Mouse (Mus musculus): Measurements from ENCODE around the gene Btnl6. TPM values are rescaled to one million over a fixed set of nuclear protein-coding genes. Genes with fewer than 3 reads are reported as not detected.
"Not testable (repeated sequence)": the region's sequence is repeated elsewhere in the genome, so short reads cannot be mapped to it uniquely, and the experiment has no call there.

Gene Btnl6
- polyA plus RNA-seq, 1 experiment from 2014 or later = not detected

DNA sequence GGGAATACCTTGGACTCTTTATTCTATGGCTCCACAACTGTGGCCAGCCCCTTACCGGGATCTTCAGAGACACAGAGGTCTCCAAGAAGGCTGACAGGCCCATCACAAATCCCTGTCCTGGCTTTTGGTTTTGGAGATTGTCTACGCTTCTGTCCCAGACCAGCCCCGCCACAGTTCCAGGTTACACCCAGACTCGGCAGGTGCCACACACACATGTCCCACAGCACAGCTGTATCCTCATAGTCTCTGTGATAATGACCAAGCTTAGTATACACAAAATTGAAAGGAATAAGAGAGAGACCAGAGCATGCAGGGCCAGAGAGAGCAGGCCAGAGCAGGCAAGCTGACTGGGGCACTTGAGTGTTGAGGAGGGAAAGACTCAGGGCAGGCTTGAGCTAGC lies 643 bp upstream of the Btnl6 start:
- H3K27me3 ChIP-seq (ENCODE audit: control insufficient read depth, insufficient read depth, low read depth, low read length) = no peaks in the 10 kb centered on the region
- H3K4me1 ChIP-seq (replicated peaks; ENCODE audit: control insufficient read depth, insufficient read depth, low read length) = no peaks in the 10 kb centered on the region
- WGBS = 90% methylated on average over 4 of the region's 4 CpGs
- no peak overlapping the region for H3K9ac ChIP-seq (ENCODE audit: low read length)
- no peak overlapping the region for H3K27ac ChIP-seq (ENCODE audit: low read length)
- H3K4me3 ChIP-seq (ENCODE audit: low read length) = no peak overlapping the region
- no peak for ATAC-seq (ENCODE audit: low read depth)
- no peaks in the 10 kb centered on the region for H3K36me3 ChIP-seq (ENCODE audit: control insufficient read depth, insufficient read depth, low read length)
- no peak overlapping the region for H3K4me2 ChIP-seq (ENCODE audit: low read depth, low read length)
- H3K9me3 ChIP-seq (ENCODE audit: control insufficient read depth, low read length) = no peaks in the 10 kb centered on the region

DNA sequence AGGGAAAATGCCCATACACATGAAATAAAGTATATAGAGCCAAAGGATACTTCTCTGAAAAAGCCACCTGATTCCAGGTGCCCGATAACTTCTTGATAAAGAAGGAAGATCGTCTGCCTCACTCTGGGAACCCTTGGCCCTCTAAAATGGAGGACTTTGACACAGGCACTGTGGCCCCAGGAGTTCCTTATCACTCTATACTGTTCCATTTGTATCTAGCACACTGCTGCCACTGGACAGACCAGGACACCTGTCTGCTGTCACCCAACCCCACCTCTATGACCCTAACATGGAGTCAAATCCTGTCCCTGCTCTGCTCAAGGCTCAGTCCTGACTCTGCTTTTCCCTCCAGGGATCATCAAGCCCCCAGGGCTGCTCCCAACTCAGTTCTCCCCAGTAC lies 638 bp downstream of the Btnl6 start:
- no peaks in the 10 kb centered on the region for H3K4me1 ChIP-seq (replicated peaks; ENCODE audit: control insufficient read depth, insufficient read depth, low read length)
- H3K27me3 ChIP-seq (ENCODE audit: control insufficient read depth, insufficient read depth, low read depth, low read length) = no peaks in the 10 kb centered on the region
- H3K9ac ChIP-seq (ENCODE audit: low read length) = no peak overlapping the region
- no peak for ATAC-seq (ENCODE audit: low read depth)
- WGBS = 64% methylated on average over 2 of the region's 2 CpGs
- no peak overlapping the region for H3K4me3 ChIP-seq (ENCODE audit: low read length)
- H3K4me2 ChIP-seq (ENCODE audit: low read depth, low read length) = no peak overlapping the region
- H3K36me3 ChIP-seq (ENCODE audit: control insufficient read depth, insufficient read depth, low read length) = no peaks in the 10 kb centered on the region
- no peak overlapping the region for H3K27ac ChIP-seq (ENCODE audit: low read length)
- no peaks in the 10 kb centered on the region for H3K9me3 ChIP-seq (ENCODE audit: control insufficient read depth, low read length)

DNA sequence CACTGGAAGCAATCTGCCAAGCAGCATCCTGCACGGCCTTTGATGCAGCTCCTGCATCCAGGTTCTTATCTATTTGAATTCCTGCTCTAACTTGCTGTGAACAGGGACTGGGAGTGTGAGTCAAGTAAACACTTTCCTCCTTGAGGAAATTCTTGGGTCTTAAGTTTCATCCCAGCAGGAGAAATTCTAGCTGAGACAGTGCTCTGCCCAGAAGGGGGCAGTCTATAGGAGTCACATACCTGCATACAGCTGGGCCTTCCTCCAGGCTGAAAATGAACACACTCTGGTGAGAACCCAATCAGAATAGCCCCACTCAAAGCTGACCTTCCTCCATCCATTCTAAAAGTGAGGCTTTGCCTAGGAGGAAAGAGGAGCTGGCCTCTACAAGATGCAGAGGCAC lies 5.4 kb downstream of the Btnl6 start:
- not testable (repeated sequence) for H3K9me3 ChIP-seq (ENCODE audit: control insufficient read depth, low read length); H3K36me3 ChIP-seq (ENCODE audit: control insufficient read depth, insufficient read depth, low read length); H3K4me2 ChIP-seq (ENCODE audit: low read depth, low read length); ATAC-seq (ENCODE audit: low read depth); H3K27ac ChIP-seq (ENCODE audit: low read length); H3K9ac ChIP-seq (ENCODE audit: low read length); H3K4me3 ChIP-seq (ENCODE audit: low read length); H3K27me3 ChIP-seq (ENCODE audit: control insufficient read depth, insufficient read depth, low read depth, low read length); H3K4me1 ChIP-seq (replicated peaks; ENCODE audit: control insufficient read depth, insufficient read depth, low read length)
- 18% methylated on average over 1 of the region's 1 CpGs for WGBS

DNA sequence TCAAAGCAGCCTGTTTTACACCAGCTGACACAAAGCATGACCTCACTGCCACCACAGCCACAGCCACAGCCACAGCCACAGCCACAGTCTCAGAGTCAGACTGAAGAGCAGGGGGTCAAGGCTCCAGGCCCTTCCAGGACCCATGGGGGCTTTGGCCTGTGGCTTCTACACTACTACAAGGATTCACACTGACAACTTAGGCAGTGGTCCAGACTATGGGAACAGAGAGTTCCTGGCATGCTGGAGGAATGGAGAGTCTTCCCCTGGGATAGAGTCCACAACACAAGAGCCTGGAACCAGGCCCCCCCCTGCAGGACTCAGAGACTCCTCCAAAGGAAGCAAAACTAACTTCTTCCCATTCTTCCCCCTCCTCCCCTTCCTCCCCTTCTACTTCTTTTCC lies 9.6 kb downstream of the Btnl6 start:
- Histone ChIP-seq H3K9me3 (ENCODE audit: control insufficient read depth, low read length) (no peaks in the 10 kb centered on the region), H3K4me3 (ENCODE audit: low read length) (no peak overlapping the region), H3K4me2 (ENCODE audit: low read depth, low read length) (no peak overlapping the region), H3K27me3 (ENCODE audit: control insufficient read depth, insufficient read depth, low read depth, low read length) (no peaks in the 10 kb centered on the region), H3K4me1 (replicated peaks; ENCODE audit: control insufficient read depth, insufficient read depth, low read length) (no peaks in the 10 kb centered on the region), H3K27ac (ENCODE audit: low read length) (no peak overlapping the region), H3K36me3 (ENCODE audit: control insufficient read depth, insufficient read depth, low read length) (no peaks in the 10 kb centered on the region), H3K9ac (ENCODE audit: low read length) (no peak overlapping the region)
- no peak for ATAC-seq (ENCODE audit: low read depth)

DNA sequence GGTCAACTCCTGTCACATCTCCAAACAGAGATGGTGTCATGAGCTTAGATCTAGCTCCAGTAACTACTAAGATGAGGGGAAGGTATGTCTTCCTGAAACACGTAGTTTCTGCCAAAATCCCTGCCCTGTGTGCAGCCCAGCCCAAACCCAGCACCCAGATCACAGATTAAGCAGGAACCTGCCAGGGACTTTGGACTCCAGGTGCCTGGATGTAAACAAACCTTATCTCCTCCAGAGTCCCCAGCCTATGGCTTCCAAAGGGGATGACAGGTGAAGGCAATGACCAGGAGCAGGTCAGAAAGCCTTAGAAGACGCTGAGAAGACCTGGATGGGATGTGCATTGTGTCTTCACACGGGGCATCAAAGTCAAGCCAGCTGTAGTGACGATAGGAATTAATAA lies 19.4 kb downstream of the Btnl6 start:
- not testable (repeated sequence) for H3K9ac ChIP-seq (ENCODE audit: low read length); ATAC-seq (ENCODE audit: low read depth); H3K4me3 ChIP-seq (ENCODE audit: low read length); H3K4me1 ChIP-seq (replicated peaks; ENCODE audit: control insufficient read depth, insufficient read depth, low read length); H3K27me3 ChIP-seq (ENCODE audit: control insufficient read depth, insufficient read depth, low read depth, low read length); H3K27ac ChIP-seq (ENCODE audit: low read length); H3K36me3 ChIP-seq (ENCODE audit: control insufficient read depth, insufficient read depth, low read length); H3K4me2 ChIP-seq (ENCODE audit: low read depth, low read length); H3K9me3 ChIP-seq (ENCODE audit: control insufficient read depth, low read length)
- 73% methylated on average over 2 of the region's 4 CpGs for whole genome bisulfite sequencing

DNA sequence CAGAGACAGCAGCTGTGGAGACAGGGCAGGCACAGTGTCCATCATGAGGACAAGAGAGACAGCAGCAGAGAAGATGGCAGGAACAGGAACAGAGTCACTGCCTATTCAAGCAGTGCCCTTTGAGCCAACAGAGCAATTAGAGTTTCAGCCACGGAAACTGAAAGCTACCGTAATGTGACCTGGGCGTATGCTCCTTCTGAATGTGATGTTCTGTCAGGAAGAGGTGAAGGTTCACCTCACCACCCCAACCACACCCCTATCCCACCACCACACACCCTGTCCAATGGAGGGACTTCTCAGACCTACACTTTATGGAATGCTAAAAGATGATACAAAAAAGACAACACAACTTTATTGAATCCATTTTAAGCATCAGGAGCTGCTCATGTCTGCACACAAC lies 19.8 kb downstream of the Btnl6 start:
- not testable (repeated sequence) for H3K4me1 ChIP-seq (replicated peaks; ENCODE audit: control insufficient read depth, insufficient read depth, low read length); H3K36me3 ChIP-seq (ENCODE audit: control insufficient read depth, insufficient read depth, low read length); H3K27me3 ChIP-seq (ENCODE audit: control insufficient read depth, insufficient read depth, low read depth, low read length); ATAC-seq (ENCODE audit: low read depth); H3K27ac ChIP-seq (ENCODE audit: low read length); H3K4me2 ChIP-seq (ENCODE audit: low read depth, low read length); H3K9ac ChIP-seq (ENCODE audit: low read length); H3K9me3 ChIP-seq (ENCODE audit: control insufficient read depth, low read length); H3K4me3 ChIP-seq (ENCODE audit: low read length)
- 58% methylated on average over 3 of the region's 3 CpGs for WGBS

DNA sequence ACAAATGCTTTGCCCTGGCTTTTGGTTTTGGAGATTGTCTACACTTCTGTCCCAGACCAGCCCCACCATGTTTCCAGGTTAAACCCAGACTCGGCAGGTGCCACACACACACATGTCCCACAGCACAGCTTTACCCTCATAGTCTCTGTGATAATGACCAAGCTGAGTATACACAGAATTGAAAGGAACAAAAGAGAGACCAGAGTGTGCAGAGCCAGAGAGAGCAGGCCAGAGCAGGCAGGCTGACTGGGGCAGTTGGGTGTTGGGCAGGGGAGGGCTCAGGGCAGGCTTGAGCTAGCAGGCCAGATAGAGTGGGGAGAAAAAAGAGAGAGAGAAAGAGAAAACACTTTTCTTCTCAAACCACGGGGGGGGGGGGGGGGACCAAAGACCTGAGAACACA lies 20.6 kb downstream of the Btnl6 start:
- ATAC-seq (ENCODE audit: low read depth) = no peak
- H3K27ac ChIP-seq (ENCODE audit: low read length) = no peak overlapping the region
- no peaks in the 10 kb centered on the region for H3K9me3 ChIP-seq (ENCODE audit: control insufficient read depth, low read length)
- H3K9ac ChIP-seq (ENCODE audit: low read length) = no peak overlapping the region
- H3K4me3 ChIP-seq (ENCODE audit: low read length) = no peak overlapping the region
- no peaks in the 10 kb centered on the region for H3K27me3 ChIP-seq (ENCODE audit: control insufficient read depth, insufficient read depth, low read depth, low read length)
- H3K4me1 ChIP-seq (replicated peaks; ENCODE audit: control insufficient read depth, insufficient read depth, low read length) = no peaks in the 10 kb centered on the region
- H3K4me2 ChIP-seq (ENCODE audit: low read depth, low read length) = no peak overlapping the region
- H3K36me3 ChIP-seq (ENCODE audit: control insufficient read depth, insufficient read depth, low read length) = no peaks in the 10 kb centered on the region
- 97% methylated on average over 1 of the region's 2 CpGs for WGBS

DNA sequence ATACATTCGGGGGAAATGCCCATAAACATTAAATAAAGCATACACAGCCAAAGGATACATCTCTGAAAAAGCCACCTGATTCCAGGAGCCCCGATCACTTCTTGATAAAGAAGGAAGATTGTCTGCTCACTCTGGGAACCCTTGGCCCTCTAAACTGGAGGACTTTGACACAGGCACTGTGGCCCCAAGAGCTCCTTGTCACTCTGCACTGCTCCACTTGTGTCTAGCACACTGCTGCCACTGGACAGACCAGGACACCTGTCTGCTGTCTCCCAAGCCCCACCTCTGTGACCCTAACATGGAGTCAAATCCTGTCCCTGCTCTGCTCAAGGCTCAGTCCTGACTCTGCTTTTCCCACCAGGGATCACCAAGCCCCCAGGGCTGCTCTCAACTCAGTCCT lies 22.0 kb downstream of the Btnl6 start:
- not testable (repeated sequence) for H3K27ac ChIP-seq (ENCODE audit: low read length); ATAC-seq (ENCODE audit: low read depth); H3K36me3 ChIP-seq (ENCODE audit: control insufficient read depth, insufficient read depth, low read length); H3K4me3 ChIP-seq (ENCODE audit: low read length); H3K4me1 ChIP-seq (replicated peaks; ENCODE audit: control insufficient read depth, insufficient read depth, low read length); H3K4me2 ChIP-seq (ENCODE audit: low read depth, low read length); H3K9me3 ChIP-seq (ENCODE audit: control insufficient read depth, low read length); H3K27me3 ChIP-seq (ENCODE audit: control insufficient read depth, insufficient read depth, low read depth, low read length); H3K9ac ChIP-seq (ENCODE audit: low read length)
- WGBS = 71% methylated on average over 2 of the region's 2 CpGs

DNA sequence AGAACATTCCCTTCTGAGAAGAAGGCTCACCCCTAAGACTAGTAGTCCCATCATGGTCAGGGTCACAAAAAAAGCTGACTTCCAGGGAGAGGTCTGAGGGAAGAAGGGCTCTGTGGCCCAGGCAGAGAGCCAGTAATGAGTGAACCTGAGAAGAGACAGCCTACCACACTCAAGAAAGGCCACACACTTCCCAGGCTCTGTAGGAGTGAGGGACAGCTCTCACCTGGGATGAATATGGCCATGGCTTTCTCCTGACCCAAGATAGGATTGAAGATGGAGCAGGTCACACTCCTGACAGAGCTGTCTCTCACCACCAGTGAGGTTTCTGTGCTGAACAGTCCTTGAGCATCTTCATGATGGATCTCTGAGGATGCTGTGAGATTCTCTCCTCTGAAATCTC lies 24.4 kb downstream of the Btnl6 start:
- no peak overlapping the region for H3K4me3 ChIP-seq (ENCODE audit: low read length)
- no peaks in the 10 kb centered on the region for H3K36me3 ChIP-seq (ENCODE audit: control insufficient read depth, insufficient read depth, low read length)
- H3K27ac ChIP-seq (ENCODE audit: low read length) = no peak overlapping the region
- H3K4me2 ChIP-seq (ENCODE audit: low read depth, low read length) = no peak overlapping the region
- H3K9ac ChIP-seq (ENCODE audit: low read length) = no peak overlapping the region
- H3K9me3 ChIP-seq (ENCODE audit: control insufficient read depth, low read length) = no peaks in the 10 kb centered on the region
- H3K4me1 ChIP-seq (replicated peaks; ENCODE audit: control insufficient read depth, insufficient read depth, low read length) = no peaks in the 10 kb centered on the region
- H3K27me3 ChIP-seq (ENCODE audit: control insufficient read depth, insufficient read depth, low read depth, low read length) = no peaks in the 10 kb centered on the region
- ATAC-seq (ENCODE audit: low read depth) = no peak

DNA sequence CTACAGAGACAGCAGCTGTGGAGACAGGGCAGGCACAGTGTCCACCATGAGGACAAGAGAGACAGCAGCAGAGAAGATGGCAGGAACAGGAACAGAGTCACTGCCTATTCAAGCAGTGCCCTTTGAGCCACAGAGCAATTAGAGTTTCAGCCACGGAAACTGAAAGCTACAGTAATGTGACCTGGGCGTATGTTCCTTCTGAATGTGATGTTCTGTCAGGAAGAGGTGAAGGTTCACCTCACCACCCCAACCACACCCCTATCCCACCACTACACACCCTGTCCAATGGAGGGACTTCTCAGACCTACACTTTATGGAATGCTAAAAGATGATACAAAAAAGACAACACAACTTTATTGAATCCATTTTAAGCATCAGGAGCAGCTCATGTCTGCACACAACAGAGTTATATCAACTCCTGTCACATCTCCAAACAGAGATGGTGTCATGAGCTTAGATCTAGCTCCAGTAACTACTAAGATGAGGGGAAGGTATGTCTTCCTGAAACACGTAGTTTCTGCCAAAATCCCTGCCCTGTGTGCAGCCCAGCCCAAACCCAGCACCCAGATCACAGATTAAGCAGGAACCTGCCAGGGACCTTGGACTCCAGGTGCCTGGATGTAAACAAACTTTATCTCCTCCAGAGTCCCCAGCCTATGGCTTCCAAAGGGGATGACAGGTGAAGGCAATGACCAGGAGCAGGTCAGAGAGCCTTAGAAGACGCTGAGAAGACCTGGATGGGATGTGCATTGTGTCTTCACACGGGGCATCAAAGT lies 39.7 kb downstream of the Btnl6 start, which contains the start of gene Btnl4:
TSS of gene Btnl4 (minus strand) at position 81 of the 776 bp plus-strand sequence.
- H3K9me3 ChIP-seq (ENCODE audit: control insufficient read depth, low read length); H3K36me3 ChIP-seq (ENCODE audit: control insufficient read depth, insufficient read depth, low read length); H3K9ac ChIP-seq (ENCODE audit: low read length); H3K27ac ChIP-seq (ENCODE audit: low read length); ATAC-seq (ENCODE audit: low read depth); H3K4me2 ChIP-seq (ENCODE audit: low read depth, low read length); H3K27me3 ChIP-seq (ENCODE audit: control insufficient read depth, insufficient read depth, low read depth, low read length); H3K4me3 ChIP-seq (ENCODE audit: low read length); H3K4me1 ChIP-seq (replicated peaks; ENCODE audit: control insufficient read depth, insufficient read depth, low read length): not testable (repeated sequence)
- 68% methylated on average over 4 of the region's 5 CpGs for WGBS

All from lung, embryonic 16.5 days (tissue).